Mouse (Mus musculus) liver, embryonic 11.5 days (tissue): ENCODE measurements around the gene Mpo. TPM values are rescaled to one million over a fixed set of nuclear protein-coding genes. Genes with fewer than 3 reads are reported as not detected.

Source experiments
- ATAC-seq: fragments of 200-750 bp; cut with Nextera tagmentation; replicated peaks from 2 replicates; pipeline ENCODE4 v1.8.0; 2017; ENCODE audit warnings: moderate number of reproducible peaks, mild to moderate bottlenecking, moderate TSS enrichment, moderate library complexity; ENCODE audit not compliant: low FRiP score
- DNase-seq: peaks from one replicate; pipeline ENCODE4 v3.0.0-alpha.2; 2017; ENCODE audit warnings: low spot score
- H3K27ac ChIP-seq: fragments of 300-500 bp; sonication (generic); 2 replicates; pipeline ENCODE4 v1.5.1; 2014; ENCODE audit warnings: mild to moderate bottlenecking, low read depth, low read length, control low read depth
- H3K27me3 ChIP-seq: fragments of 300-500 bp; sonication (generic); replicated peaks from 2 replicates; pipeline ENCODE4 v1.6.1; 2014; ENCODE audit warnings: low read length, mixed read lengths; ENCODE audit not compliant: control insufficient read depth, insufficient read depth
- H3K36me3 ChIP-seq: fragments of 300-500 bp; sonication (generic); 2 replicates; pipeline ENCODE4 v1.6.1; 2014; ENCODE audit warnings: mild to moderate bottlenecking, low read length, moderate library complexity, mixed read lengths; ENCODE audit not compliant: control insufficient read depth, insufficient read depth
- H3K4me1 ChIP-seq: fragments of 300-500 bp; sonication (generic); replicated peaks from 2 replicates; pipeline ENCODE4 v1.6.1; 2014; ENCODE audit warnings: low read length, mixed read lengths; ENCODE audit not compliant: control insufficient read depth, insufficient read depth
- H3K4me2 ChIP-seq: fragments of 300-500 bp; sonication (generic); 2 replicates; pipeline ENCODE4 v1.6.1; 2014; ENCODE audit warnings: mild to moderate bottlenecking, control low read depth, moderate library complexity
- H3K4me3 ChIP-seq: fragments of 300-500 bp; sonication (generic); 2 replicates; pipeline ENCODE4 v1.5.1; 2014; ENCODE audit warnings: low read depth, low read length, control low read depth
- H3K9ac ChIP-seq: fragments of 300-500 bp; sonication (generic); 2 replicates; pipeline ENCODE4 v1.6.1; 2014; ENCODE audit warnings: low read depth, low read length, control low read depth
- H3K9me3 ChIP-seq: fragments of 300-500 bp; sonication (generic); 2 replicates; pipeline ENCODE4 v1.6.1; 2016; ENCODE audit warnings: low read length, inconsistent platforms, mixed read lengths; ENCODE audit not compliant: control insufficient read depth
- WGBS: fragments of 180-500 bp; shearing (Covaris S2); extraction: QIAGEN DNeasy Blood & Tissue Kit; methylation state at CpG from one replicate; pipeline ENCODE4 v1.1.7; 2014; 5-methylcytosine and 5-hydroxymethylcytosine counted together
- polyA plus RNA-seq: library from polyadenylated mRNA; unstranded; fragments of >200 nt; fragmentation: Nextera tagmentation; extraction: Ambion mirVana; gene quantifications from 2 replicates; pipeline ENCODE4 v1.2.1, GENCODE M21; 2014

Mpo gene
- polyA plus RNA-seq, 1 experiment from 2014 or later, result 190 TPM

DNA sequence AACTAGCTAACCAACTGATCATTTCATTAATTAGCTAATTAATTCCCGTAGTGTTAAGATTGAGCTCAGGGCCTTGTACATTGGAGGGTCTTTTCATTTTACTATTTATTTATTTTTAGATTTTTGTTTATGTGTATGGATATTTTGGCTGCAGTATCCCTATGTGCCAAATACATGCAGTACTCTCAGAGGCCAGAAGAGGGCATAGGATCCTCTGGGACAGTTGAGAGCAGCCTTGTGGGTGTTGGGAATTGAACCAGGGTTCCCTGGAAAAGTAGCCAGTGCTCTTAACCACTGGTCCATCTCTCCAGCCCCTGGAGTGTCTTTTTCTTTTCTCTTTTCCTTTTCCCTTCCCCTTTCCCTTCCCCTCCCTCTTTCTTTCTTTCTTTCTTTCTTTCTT, 12.1 kb downstream of the Mpo start:
- ATAC-seq, result no peak
- Histone ChIP-seq H3K9me3 (no peaks in the 10 kb centered on the region), H3K27ac (no peak overlapping the region), H3K27me3 (no peaks in the 10 kb centered on the region), H3K4me3 (no peak overlapping the region), H3K4me2 (no peak overlapping the region), H3K9ac (no peak overlapping the region), H3K36me3 (no peaks in the 10 kb centered on the region), H3K4me1 (no peaks in the 10 kb centered on the region)
- whole genome bisulfite sequencing, result 66% methylated on average over 1 of the region's 1 CpGs
- DNase-seq, result no peak

- DNase-seq (no peak), ATAC-seq (no peak)
- Histone ChIP-seq H3K4me3 (no peak overlapping the region), H3K27me3 (no peaks in the 10 kb centered on the region), H3K27ac (no peak overlapping the region), H3K4me2 (no peak overlapping the region), H3K36me3 (no peaks in the 10 kb centered on the region), H3K4me1 (no peaks in the 10 kb centered on the region), H3K9me3 (no peaks in the 10 kb centered on the region), H3K9ac (no peak overlapping the region)
- WGBS, result 79% methylated on average over 6 of the region's 6 CpGs
Measured at GRCm38 (mm10) chr11:87807433-87807832, 14.1 kb downstream of the Mpo start.

DNA sequence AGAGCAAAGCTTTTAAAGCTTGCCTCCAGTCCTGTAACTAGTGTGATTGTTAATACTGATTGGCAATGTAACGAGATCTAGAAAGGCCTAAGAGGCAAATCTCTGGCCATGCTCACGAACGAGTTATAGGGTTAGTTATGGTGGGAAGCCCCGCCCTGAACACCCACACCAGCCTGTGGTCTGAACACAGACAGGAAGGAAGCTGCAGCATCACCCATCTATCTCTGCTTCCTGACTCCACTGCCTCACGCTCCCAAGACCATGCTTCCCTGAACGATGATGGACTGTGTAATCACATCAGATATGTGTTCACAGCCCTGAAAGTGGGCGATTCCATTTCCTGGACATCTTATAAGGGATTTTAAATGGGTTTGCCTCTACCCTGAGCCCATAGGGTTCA, 14.9 kb downstream of the Mpo start:
- no peak overlapping the region for H3K9ac ChIP-seq
- H3K4me3 ChIP-seq, result no peak overlapping the region
- H3K27me3 ChIP-seq, result no peaks in the 10 kb centered on the region
- H3K4me2 ChIP-seq, result no peak overlapping the region
- H3K36me3 ChIP-seq, result no peaks in the 10 kb centered on the region
- ATAC-seq (no peak), DNase-seq (no peak)
- no peaks in the 10 kb centered on the region for H3K9me3 ChIP-seq
- WGBS, result 42% methylated on average over 7 of the region's 7 CpGs
- no peaks in the 10 kb centered on the region for H3K4me1 ChIP-seq
- H3K27ac ChIP-seq, result no peak overlapping the region

DNA sequence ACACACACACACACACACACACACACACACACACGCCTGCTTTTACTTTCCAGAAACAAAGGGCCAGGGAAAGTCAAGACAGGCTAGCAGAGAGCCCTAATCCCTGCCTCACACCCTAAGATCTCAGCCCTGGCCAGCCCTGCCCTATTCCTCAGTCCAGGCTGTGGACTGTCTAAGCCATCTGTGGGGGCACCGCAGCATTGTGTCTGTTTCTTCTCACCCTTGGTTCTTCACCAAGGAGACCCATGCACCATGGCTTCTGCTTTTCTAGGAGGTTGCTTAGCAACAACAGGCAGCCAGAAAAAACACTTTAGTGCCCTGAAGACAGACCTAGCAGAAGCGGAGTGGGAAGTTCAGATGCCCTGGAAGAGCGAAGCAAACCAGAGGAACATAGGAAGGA, 18.0 kb downstream of the Mpo start:
- Histone ChIP-seq H3K4me1 (no peaks in the 10 kb centered on the region), H3K9ac (no peak overlapping the region), H3K9me3 (no peaks in the 10 kb centered on the region), H3K36me3 (no peaks in the 10 kb centered on the region), H3K27ac (no peak overlapping the region), H3K27me3 (no peaks in the 10 kb centered on the region), H3K4me2 (no peak overlapping the region), H3K4me3 (no peak overlapping the region)
- 53% methylated on average over 4 of the region's 4 CpGs for WGBS
- ATAC-seq (no peak), DNase-seq (no peak)

DNA sequence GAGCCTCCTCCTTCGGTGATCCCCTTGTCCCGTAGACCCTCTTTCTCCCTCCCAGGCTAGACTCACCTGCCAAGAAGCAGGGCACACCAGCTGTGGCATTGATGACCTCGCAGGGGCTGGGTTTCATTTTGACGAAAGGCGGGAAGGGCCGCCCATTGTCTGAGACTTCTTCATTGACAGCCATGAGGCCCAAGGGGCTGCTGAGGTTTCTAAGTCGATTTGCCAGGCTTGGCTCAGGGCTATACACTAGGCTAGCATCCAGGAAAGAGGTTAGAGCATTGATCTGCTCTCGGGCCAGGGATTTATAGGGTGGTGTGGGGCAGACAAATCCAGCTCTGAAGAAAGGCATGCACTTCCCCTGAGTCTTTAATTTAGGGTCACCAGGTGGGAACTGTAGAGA, 21.4 kb downstream of the Mpo start:
- WGBS, result 66% methylated on average over 8 of the region's 8 CpGs
- Histone ChIP-seq H3K4me2 (no peak overlapping the region), H3K27me3 (peaks cover 6% of the 10 kb centered on the region; the same call in 1 of the 2 replicates), H3K4me3 (no peak overlapping the region), H3K4me1 (peaks cover 5% of the 10 kb centered on the region; the same call in 1 of the 2 replicates), H3K9ac (no peak overlapping the region), H3K9me3 (no peaks in the 10 kb centered on the region), H3K27ac (no peak overlapping the region), H3K36me3 (no peaks in the 10 kb centered on the region)
- no peak for ATAC-seq
- no peak for DNase-seq

DNA sequence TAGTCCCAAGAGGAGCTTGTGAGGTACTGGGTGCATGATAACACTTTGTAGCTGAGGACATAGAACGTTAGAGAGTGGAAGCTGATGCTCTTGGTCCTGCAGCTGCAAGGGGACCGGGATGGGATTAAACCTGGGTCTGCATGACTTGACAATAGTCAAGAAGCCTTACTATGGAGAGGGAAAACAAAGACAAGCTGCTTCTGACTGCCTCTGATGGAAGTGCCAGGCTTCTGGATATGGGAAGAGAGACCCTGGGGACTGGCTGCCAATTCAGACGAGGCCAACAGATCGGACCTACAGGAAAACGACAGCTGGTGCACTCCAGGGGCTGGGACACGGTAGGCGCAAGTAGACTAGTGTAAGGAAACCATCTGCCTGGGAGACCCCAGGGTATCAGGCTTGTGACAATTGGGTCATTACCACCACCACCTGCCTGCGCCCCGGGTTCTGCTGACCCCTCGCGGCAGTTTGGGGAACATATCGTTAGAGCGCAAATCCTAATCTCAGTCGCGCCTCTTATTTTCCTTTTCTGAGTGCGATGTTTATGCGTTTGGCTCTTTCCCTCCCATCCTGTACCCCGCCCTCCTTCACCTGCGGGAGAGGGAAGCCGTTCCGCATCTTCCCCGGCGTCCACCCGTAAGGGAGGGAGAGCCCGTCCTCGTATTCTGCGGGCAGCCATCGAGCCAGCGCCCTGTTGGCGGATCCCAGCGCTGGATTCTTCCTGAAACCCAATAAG, 23.5 kb downstream of the Mpo start:
- no peak for ATAC-seq

DNA sequence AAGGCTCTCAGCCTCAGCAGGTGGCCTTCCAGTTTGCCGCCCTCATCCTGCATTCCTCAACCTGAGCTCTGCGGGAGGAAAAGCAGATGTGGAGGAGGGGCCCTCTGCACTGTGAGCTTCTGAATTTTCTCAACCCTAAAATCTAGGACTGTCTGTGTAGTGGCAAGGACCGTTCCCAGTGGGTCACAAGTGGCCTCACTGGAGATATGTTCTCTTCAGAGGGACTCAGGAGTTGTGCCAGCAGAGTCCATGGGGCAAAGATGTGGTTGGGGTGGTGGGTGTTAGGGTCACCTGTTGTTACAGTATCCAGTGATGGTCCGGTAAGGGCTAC, 24.0 kb downstream of the Mpo start:
- Histone ChIP-seq H3K4me3 (peak overlapping the region; percentile 35), H3K36me3 (no peaks in the 10 kb centered on the region), H3K4me2 (peak overlapping the region; percentile 66), H3K4me1 (peaks cover 5% of the 10 kb centered on the region; the same call in 1 of the 2 replicates), H3K9ac (no peak overlapping the region), H3K27me3 (peaks cover 6% of the 10 kb centered on the region; the same call in 1 of the 2 replicates), H3K27ac (no peak overlapping the region), H3K9me3 (no peaks in the 10 kb centered on the region)
- ATAC-seq (no peak), DNase-seq (no peak)
- 31% methylated on average over 4 of the region's 4 CpGs for WGBS

More for the DNA sequence above, 23.5 kb downstream of the Mpo start:
- Histone ChIP-seq H3K4me2 (peak overlapping the region; percentile 66), H3K4me3 (peak overlapping the region; percentile 35), H3K9me3 (no peaks in the 10 kb centered on the region), H3K27me3 (peaks cover 6% of the 10 kb centered on the region; the same call in 1 of the 2 replicates), H3K9ac (no peak overlapping the region), H3K36me3 (no peaks in the 10 kb centered on the region), H3K4me1 (peaks cover 5% of the 10 kb centered on the region; the same call in 1 of the 2 replicates), H3K27ac (no peak overlapping the region)
- WGBS, result 3% methylated on average over 31 of the region's 31 CpGs
- no peak for DNase-seq

- no peaks in the 10 kb centered on the region for H3K9me3 ChIP-seq
- H3K27me3 ChIP-seq, result peaks cover 6% of the 10 kb centered on the region; the same call in 1 of the 2 replicates
- WGBS, result 59% methylated on average over 5 of the region's 5 CpGs
- DNase-seq, result no peak
- ATAC-seq, result no peak
- H3K27ac ChIP-seq, result no peak overlapping the region
- H3K9ac ChIP-seq, result no peak overlapping the region
- no peak overlapping the region for H3K4me3 ChIP-seq
- H3K4me1 ChIP-seq, result peaks cover 5% of the 10 kb centered on the region; the same call in 1 of the 2 replicates
- no peak overlapping the region for H3K4me2 ChIP-seq
- no peaks in the 10 kb centered on the region for H3K36me3 ChIP-seq
Measured at GRCm38 (mm10) chr11:87821502-87821901, 28.1 kb downstream of the Mpo start.

DNA sequence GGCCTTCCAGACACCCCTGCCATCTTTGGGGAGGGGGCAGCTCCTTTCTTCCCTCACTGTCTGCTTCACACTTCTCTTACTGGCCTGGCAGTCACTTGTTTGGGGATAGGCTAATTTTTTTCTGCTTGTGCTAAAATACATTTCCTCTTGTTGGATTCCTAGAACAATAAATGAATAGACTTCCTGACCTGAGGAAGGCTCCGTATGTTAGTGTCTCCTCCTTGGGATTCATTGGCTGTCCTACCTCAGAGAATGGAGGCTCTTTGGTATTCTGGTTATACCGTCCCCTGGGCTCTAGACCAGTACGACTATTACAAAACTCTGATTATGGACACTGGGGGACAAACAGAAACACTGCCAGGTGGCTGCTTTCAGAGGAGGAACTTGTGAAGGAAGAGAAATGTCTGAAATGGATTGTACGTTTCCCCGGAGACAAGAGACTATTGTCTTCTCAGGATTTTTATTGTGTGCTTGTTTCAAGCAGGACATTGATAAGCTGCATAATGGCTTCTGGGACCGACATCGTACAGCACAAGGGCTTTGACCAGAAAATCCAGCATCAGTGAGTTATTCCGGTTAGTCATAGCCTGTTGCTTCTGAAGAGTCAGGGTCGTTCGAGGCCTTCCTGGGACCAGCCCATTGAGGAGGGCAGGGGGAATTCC, 35.0 kb downstream of the Mpo start, which contains the start of gene Lpo:
Gene Lpo, minus strand, starts transcription at position 51 of the 662 bp plus-strand sequence.
- DNase-seq, result no peak
- no peaks in the 10 kb centered on the region for H3K9me3 ChIP-seq
- ATAC-seq, result no peak
- H3K27me3 ChIP-seq, result no peaks in the 10 kb centered on the region; the same call in 1 of the 2 replicates
- no peak within 1 kb of the TSS for H3K9ac ChIP-seq
- H3K27ac ChIP-seq, result no peak within 1 kb of the TSS
- H3K36me3 ChIP-seq, result no peaks in the 10 kb centered on the region
- 76% methylated on average over 10 of the region's 10 CpGs for WGBS
- H3K4me1 ChIP-seq, result no peaks in the 10 kb centered on the region
- H3K4me2 ChIP-seq, result no peak within 1 kb of the TSS
- no peak within 1 kb of the TSS for H3K4me3 ChIP-seq
